Mouse (Mus musculus): Measurements from ENCODE around the gene Dffb. TPM values are rescaled to one million over a fixed set of nuclear protein-coding genes. Genes with fewer than 3 reads are reported as not detected.

The Dffb gene
- polyA plus RNA-seq, 1 experiment from 2014 or later: 11.7 TPM

DNA sequence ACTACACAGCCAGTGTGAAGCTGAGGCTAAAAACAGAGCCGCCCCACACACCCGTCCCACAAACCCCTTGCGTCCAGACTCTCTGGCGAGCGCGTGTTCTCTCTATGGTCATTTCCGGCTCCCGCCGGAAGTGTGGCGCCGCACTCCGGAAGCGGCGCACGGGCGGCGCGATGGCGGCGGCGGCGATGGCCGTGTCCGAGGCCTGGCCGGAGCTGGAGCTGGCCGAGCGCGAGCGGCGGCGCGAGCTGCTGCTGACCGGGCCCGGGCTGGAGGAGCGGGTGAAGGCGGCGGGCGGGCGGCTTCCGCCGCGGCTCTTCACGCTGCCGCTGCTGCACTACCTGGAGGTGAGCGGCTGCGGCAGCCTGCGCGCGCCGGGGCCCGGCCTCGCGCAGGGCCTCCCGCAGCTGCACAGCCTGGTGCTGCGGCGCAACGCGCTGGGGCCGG, 36.7 kb upstream of the Dffb start, which contains the start of gene Lrrc47:
Lrrc47 (plus strand) TSS at position 86 of the 444 bp plus-strand sequence.
- H3K4me3 ChIP-seq (ENCODE audit: low read depth, low read length): peak within 1 kb of the TSS; percentile 97
- H3K9me3 ChIP-seq (ENCODE audit: control insufficient read depth, low read length): no peaks in the 10 kb centered on the region
- peak within 1 kb of the TSS; percentile 93 for H3K9ac ChIP-seq (ENCODE audit: low read length)
- H3K27me3 ChIP-seq (ENCODE audit: control insufficient read depth, insufficient read depth, low read length): no peaks in the 10 kb centered on the region
- 0% methylated on average over 48 of the region's 59 CpGs for WGBS
- no peak within 1 kb of the TSS for H3K27ac ChIP-seq (ENCODE audit: low read depth, low read length)
- peak; percentile 88 for DNase-seq (ENCODE audit: low spot score)
- H3K4me1 ChIP-seq (ENCODE audit: control insufficient read depth, insufficient read depth, low read length): peaks cover 9% of the 10 kb centered on the region
- peaks cover 5% of the 10 kb centered on the region; the same call in 1 of the 2 replicates for H3K36me3 ChIP-seq (ENCODE audit: control insufficient read depth, insufficient read depth, low read length)
- peak within 1 kb of the TSS; percentile 96 for H3K4me2 ChIP-seq (ENCODE audit: low read depth)
- ATAC-seq (ENCODE audit: insufficient read depth, low FRiP score, low TSS enrichment): peak; percentile 93

DNA sequence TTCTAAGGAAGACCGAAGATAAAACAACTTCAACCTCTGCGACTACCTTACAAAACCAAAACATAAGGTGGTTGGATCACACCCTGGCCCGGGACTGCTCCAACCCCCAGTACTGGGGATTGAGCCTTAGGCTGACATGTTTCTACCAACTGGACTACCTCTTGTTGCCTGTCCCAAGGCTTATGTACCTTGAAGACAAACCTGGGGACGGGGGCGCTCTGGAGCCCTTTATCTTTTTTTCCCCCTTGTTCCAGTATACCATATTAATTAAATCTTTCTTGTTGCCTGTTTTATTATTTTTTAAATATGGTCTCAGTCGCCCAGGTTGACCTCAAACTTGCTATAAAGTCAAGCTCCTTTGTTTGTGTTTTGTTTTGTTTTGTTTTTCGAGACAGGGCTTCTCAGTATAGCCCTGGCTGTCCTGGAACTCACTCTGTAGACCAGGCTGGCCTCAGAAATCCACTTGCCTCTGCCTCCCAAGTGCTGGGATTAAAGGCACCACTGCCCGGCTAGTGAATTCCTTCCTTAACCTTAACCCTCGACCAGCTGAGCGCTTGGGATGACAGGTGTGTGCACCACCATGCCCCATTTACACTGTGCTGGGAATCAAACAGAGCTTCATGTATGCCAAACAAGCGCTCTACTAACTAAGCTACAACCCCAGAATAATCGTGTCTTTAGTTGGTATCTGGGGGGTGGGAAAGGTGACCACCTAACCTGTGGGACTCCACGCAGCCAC, 36.1 kb upstream of the Dffb start:
- Histone ChIP-seq H3K4me1 (ENCODE audit: control insufficient read depth, insufficient read depth, low read length) (peaks cover 9% of the 10 kb centered on the region), H3K9me3 (ENCODE audit: control insufficient read depth, low read length) (no peaks in the 10 kb centered on the region), H3K4me2 (ENCODE audit: low read depth) (peak overlapping the region; percentile 96), H3K27me3 (ENCODE audit: control insufficient read depth, insufficient read depth, low read length) (no peaks in the 10 kb centered on the region), H3K27ac (ENCODE audit: low read depth, low read length) (no peak overlapping the region), H3K36me3 (ENCODE audit: control insufficient read depth, insufficient read depth, low read length) (peaks cover 4% of the 10 kb centered on the region; the same call in 1 of the 2 replicates), H3K9ac (ENCODE audit: low read length) (peak overlapping the region; percentile 93), H3K4me3 (ENCODE audit: low read depth, low read length) (peak overlapping the region; percentile 97)
- ATAC-seq (ENCODE audit: insufficient read depth, low FRiP score, low TSS enrichment): no peak
- DNase-seq (ENCODE audit: low spot score): no peak
- 29% methylated on average over 13 of the region's 13 CpGs for WGBS

DNA sequence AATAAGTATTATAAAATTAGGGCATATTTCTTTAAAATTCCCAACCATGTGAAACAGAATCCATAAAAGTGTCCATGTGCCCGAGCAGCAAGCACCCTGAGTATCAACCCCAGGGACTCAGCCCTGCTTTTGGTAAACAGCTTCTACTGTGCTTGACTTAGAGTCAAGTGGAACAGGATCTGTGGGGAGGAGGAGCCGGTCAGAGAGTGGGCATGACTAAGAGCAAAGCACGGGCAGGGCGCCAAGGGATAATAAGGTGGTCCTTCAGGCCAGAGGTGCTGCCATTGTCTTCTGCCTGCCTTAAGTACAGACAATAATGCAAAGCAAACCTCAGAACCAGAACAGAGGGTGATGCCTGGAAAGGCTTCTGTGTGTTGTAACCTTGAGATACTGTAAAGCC, 32.8 kb upstream of the Dffb start:
- Histone ChIP-seq H3K36me3 (ENCODE audit: control insufficient read depth, insufficient read depth, low read length) (peaks cover 7% of the 10 kb centered on the region), H3K27me3 (ENCODE audit: control insufficient read depth, insufficient read depth, low read length) (no peaks in the 10 kb centered on the region), H3K4me2 (ENCODE audit: low read depth) (no peak overlapping the region), H3K9me3 (ENCODE audit: control insufficient read depth, low read length) (no peaks in the 10 kb centered on the region), H3K4me3 (ENCODE audit: low read depth, low read length) (no peak overlapping the region), H3K27ac (ENCODE audit: low read depth, low read length) (no peak overlapping the region), H3K4me1 (ENCODE audit: control insufficient read depth, insufficient read depth, low read length) (peaks cover 3% of the 10 kb centered on the region), H3K9ac (ENCODE audit: low read length) (no peak overlapping the region)
- ATAC-seq (ENCODE audit: insufficient read depth, low FRiP score, low TSS enrichment) (no peak), DNase-seq (ENCODE audit: low spot score) (no peak)
- WGBS: 83% methylated on average over 4 of the region's 4 CpGs

DNA sequence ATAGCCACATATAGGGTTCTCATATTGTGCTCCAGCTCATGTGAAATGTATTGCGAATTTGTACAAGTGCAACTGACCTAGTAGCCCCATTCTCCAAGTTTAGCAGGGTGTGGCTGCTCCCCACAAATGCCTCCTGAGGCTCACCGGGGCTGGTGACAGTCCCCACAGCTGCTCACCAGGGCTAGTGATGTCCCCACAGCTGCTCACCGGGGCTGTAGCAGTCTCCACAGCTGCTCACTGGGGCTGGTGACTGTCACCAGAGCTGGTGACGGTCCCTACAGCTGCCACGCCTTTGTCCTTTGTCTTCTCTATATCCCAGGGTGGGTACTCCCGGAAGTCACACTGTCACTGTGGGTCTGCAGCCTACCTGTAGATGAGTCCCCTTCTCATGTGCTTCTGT, 31.3 kb upstream of the Dffb start:
- H3K9me3 ChIP-seq (ENCODE audit: control insufficient read depth, low read length): no peaks in the 10 kb centered on the region
- no peak overlapping the region for H3K9ac ChIP-seq (ENCODE audit: low read length)
- H3K27me3 ChIP-seq (ENCODE audit: control insufficient read depth, insufficient read depth, low read length): no peaks in the 10 kb centered on the region
- H3K4me3 ChIP-seq (ENCODE audit: low read depth, low read length): no peak overlapping the region
- 89% methylated on average over 6 of the region's 6 CpGs for WGBS
- no peak overlapping the region for H3K4me2 ChIP-seq (ENCODE audit: low read depth)
- H3K36me3 ChIP-seq (ENCODE audit: control insufficient read depth, insufficient read depth, low read length): peaks cover 10% of the 10 kb centered on the region
- DNase-seq (ENCODE audit: low spot score) (no peak), ATAC-seq (ENCODE audit: insufficient read depth, low FRiP score, low TSS enrichment) (no peak)
- H3K27ac ChIP-seq (ENCODE audit: low read depth, low read length): no peak overlapping the region
- H3K4me1 ChIP-seq (ENCODE audit: control insufficient read depth, insufficient read depth, low read length): no peaks in the 10 kb centered on the region

DNA sequence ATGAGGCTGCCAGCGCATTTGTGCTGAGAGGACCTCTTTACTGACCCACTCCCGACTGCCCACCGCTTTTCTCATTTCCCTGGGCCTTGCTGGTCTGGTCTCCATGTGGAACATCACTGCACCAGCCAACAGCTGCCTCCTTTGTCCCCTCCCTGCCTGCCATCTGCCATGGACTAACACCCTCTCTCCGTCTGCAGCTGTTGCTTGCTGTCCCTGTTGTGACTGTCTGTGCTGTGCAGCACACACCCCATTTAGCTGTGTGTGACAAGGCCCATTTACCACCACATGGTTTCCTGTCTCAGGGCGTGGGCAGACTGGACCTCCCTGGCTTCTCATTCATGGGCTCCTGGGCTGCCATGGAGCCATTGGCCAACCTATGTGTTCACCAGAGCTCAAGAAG, 30.6 kb upstream of the Dffb start:
- Histone ChIP-seq H3K4me3 (ENCODE audit: low read depth, low read length) (no peak overlapping the region), H3K4me2 (ENCODE audit: low read depth) (no peak overlapping the region), H3K27me3 (ENCODE audit: control insufficient read depth, insufficient read depth, low read length) (no peaks in the 10 kb centered on the region), H3K27ac (ENCODE audit: low read depth, low read length) (no peak overlapping the region), H3K36me3 (ENCODE audit: control insufficient read depth, insufficient read depth, low read length) (peaks cover 10% of the 10 kb centered on the region), H3K9ac (ENCODE audit: low read length) (no peak overlapping the region), H3K4me1 (ENCODE audit: control insufficient read depth, insufficient read depth, low read length) (no peaks in the 10 kb centered on the region), H3K9me3 (ENCODE audit: control insufficient read depth, low read length) (no peaks in the 10 kb centered on the region)
- DNase-seq (ENCODE audit: low spot score): no peak
- 88% methylated on average over 5 of the region's 5 CpGs for WGBS
- ATAC-seq (ENCODE audit: insufficient read depth, low FRiP score, low TSS enrichment): no peak

DNA sequence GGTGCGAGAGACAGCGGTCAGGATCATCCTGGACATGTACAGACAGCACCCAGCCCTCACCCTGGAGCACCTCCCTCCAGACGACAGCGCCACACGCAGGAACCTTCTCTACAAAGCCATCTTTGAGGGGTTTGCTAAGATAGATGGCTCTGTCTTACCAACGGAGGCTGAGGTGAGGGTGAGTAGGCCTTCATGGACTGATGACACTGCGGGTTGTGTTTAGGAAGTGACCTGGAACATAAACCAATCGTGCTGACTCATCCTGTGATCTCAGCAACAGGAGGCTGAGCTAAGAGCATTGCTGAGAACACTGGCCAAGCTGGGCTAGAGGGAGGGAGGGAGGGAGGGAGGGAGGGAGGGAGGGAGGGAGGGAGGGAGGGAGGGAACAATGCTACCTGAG, 18.6 kb upstream of the Dffb start:
- no peak for ATAC-seq (ENCODE audit: insufficient read depth, low FRiP score, low TSS enrichment)
- Histone ChIP-seq H3K27ac (ENCODE audit: low read depth, low read length) (no peak overlapping the region), H3K4me2 (ENCODE audit: low read depth) (no peak overlapping the region), H3K9me3 (ENCODE audit: control insufficient read depth, low read length) (no peaks in the 10 kb centered on the region), H3K4me1 (ENCODE audit: control insufficient read depth, insufficient read depth, low read length) (no peaks in the 10 kb centered on the region), H3K27me3 (ENCODE audit: control insufficient read depth, insufficient read depth, low read length) (no peaks in the 10 kb centered on the region), H3K4me3 (ENCODE audit: low read depth, low read length) (no peak overlapping the region), H3K9ac (ENCODE audit: low read length) (no peak overlapping the region), H3K36me3 (ENCODE audit: control insufficient read depth, insufficient read depth, low read length) (peaks cover 18% of the 10 kb centered on the region)
- DNase-seq (ENCODE audit: low spot score): no peak
- 91% methylated on average over 8 of the region's 8 CpGs for WGBS

DNA sequence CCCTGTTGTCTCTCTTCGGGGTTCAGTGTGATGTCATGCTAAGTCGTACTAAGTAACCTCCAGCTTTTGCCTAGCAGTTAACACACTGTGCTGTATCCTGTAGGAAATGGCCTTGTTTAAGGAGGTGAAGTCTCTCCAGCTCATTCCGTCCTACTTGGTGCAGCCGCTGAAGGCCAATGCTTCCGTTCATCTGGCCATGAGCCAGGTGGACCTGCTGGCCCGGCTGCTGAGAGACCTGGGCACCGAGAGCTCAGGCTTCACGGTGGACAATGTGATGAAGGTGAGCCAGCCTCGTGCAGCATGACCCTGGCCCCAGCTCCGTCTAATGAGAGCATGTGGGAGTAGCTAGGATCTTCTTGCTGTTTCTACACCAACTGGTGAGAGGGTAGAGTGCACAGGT, 17.8 kb upstream of the Dffb start:
- no peak overlapping the region for H3K9ac ChIP-seq (ENCODE audit: low read length)
- no peak overlapping the region for H3K4me2 ChIP-seq (ENCODE audit: low read depth)
- no peaks in the 10 kb centered on the region for H3K4me1 ChIP-seq (ENCODE audit: control insufficient read depth, insufficient read depth, low read length)
- H3K27me3 ChIP-seq (ENCODE audit: control insufficient read depth, insufficient read depth, low read length): no peaks in the 10 kb centered on the region
- H3K36me3 ChIP-seq (ENCODE audit: control insufficient read depth, insufficient read depth, low read length): peaks cover 20% of the 10 kb centered on the region
- no peak overlapping the region for H3K27ac ChIP-seq (ENCODE audit: low read depth, low read length)
- no peak for DNase-seq (ENCODE audit: low spot score)
- WGBS: 91% methylated on average over 10 of the region's 10 CpGs
- H3K4me3 ChIP-seq (ENCODE audit: low read depth, low read length): no peak overlapping the region
- no peaks in the 10 kb centered on the region for H3K9me3 ChIP-seq (ENCODE audit: control insufficient read depth, low read length)
- ATAC-seq (ENCODE audit: insufficient read depth, low FRiP score, low TSS enrichment): no peak

DNA sequence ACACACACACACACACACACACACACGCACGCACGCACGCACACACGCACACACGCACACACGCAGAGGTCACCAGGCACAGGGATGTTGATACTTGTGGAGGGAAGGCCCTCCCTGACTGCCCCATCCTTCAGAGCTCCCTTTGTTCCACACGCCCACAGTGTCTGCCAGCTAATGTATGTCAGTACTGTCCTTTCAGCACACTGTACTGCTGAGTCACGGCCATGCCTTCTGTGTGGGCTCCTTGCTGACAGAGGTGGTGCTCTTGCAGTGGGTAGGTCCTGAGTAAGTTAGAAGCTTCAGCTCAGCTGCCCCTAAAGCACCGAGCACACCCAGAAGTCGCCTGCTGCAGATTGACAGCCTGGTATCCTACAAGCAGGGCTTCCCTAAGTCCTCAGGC, 5.5 kb upstream of the Dffb start:
- WGBS: 96% methylated on average over 11 of the region's 11 CpGs
- H3K36me3 ChIP-seq (ENCODE audit: control insufficient read depth, insufficient read depth, low read length): peaks cover 17% of the 10 kb centered on the region
- no peak overlapping the region for H3K4me2 ChIP-seq (ENCODE audit: low read depth)
- no peak overlapping the region for H3K9ac ChIP-seq (ENCODE audit: low read length)
- H3K27ac ChIP-seq (ENCODE audit: low read depth, low read length): no peak overlapping the region
- H3K4me3 ChIP-seq (ENCODE audit: low read depth, low read length): no peak overlapping the region
- H3K9me3 ChIP-seq (ENCODE audit: control insufficient read depth, low read length): no peaks in the 10 kb centered on the region
- H3K27me3 ChIP-seq (ENCODE audit: control insufficient read depth, insufficient read depth, low read length): no peaks in the 10 kb centered on the region
- ATAC-seq (ENCODE audit: insufficient read depth, low FRiP score, low TSS enrichment) (no peak), DNase-seq (ENCODE audit: low spot score) (no peak)
- H3K4me1 ChIP-seq (ENCODE audit: control insufficient read depth, insufficient read depth, low read length): peaks cover 8% of the 10 kb centered on the region

DNA sequence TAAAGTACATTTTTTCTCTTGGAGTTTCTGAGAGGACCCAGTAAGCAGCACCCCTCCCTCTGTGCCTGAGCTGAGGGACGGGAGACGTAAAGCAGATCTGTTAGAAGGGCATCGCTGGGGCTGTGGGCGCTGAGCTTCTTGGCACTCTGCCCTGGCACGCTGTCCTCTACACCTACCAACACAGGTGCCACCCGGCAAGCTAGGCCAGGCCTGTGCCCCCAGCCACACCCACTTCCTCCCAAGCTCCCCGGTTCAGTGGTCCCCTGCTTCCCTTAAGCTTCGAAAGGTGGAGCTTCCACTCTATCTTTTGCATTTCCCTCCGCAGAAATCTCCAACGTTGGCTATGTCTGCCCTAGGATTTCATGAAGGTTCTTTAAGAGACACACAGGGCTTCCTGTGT, 4.3 kb upstream of the Dffb start:
- no peak for DNase-seq (ENCODE audit: low spot score)
- Histone ChIP-seq H3K4me3 (ENCODE audit: low read depth, low read length) (no peak overlapping the region), H3K9ac (ENCODE audit: low read length) (no peak overlapping the region), H3K27me3 (ENCODE audit: control insufficient read depth, insufficient read depth, low read length) (no peaks in the 10 kb centered on the region), H3K4me1 (ENCODE audit: control insufficient read depth, insufficient read depth, low read length) (peaks cover 8% of the 10 kb centered on the region), H3K9me3 (ENCODE audit: control insufficient read depth, low read length) (no peaks in the 10 kb centered on the region), H3K36me3 (ENCODE audit: control insufficient read depth, insufficient read depth, low read length) (peaks cover 8% of the 10 kb centered on the region), H3K4me2 (ENCODE audit: low read depth) (no peak overlapping the region), H3K27ac (ENCODE audit: low read depth, low read length) (no peak overlapping the region)
- WGBS: 93% methylated on average over 10 of the region's 10 CpGs
- no peak for ATAC-seq (ENCODE audit: insufficient read depth, low FRiP score, low TSS enrichment)

Measured in neural tube, embryonic 11.5 days (tissue).